Mouse (Mus musculus) kidney, embryonic 16.5 days (tissue): ENCODE data around the gene Il17rb. TPM values are rescaled to one million over a fixed set of nuclear protein-coding genes. Genes with fewer than 3 reads are reported as not detected.

Source experiments
- ATAC-seq: fragments of 200-750 bp; cut with Nextera tagmentation; 2 replicates; pipeline ENCODE4 v1.8.0; 2017; ENCODE audit warnings: moderate TSS enrichment; ENCODE audit not compliant: low FRiP score, low TSS enrichment
- H3K27ac ChIP-seq: fragments of 300-500 bp; sonication (generic); 2 replicates; pipeline ENCODE4 v1.5.1; 2014; ENCODE audit warnings: low read length
- H3K27me3 ChIP-seq: fragments of 300-500 bp; sonication (generic); 2 replicates; pipeline ENCODE4 v1.6.1; 2014; ENCODE audit warnings: low read length, control low read depth, mixed read lengths; ENCODE audit not compliant: insufficient read depth
- H3K36me3 ChIP-seq: fragments of 300-500 bp; sonication (generic); 2 replicates; pipeline ENCODE4 v1.6.1; 2014; ENCODE audit warnings: low read length, control low read depth, mixed read lengths; ENCODE audit not compliant: insufficient read depth
- H3K4me1 ChIP-seq: fragments of 300-500 bp; sonication (generic); 2 replicates; pipeline ENCODE4 v1.6.1; 2014; ENCODE audit warnings: low read length, control low read depth, mixed read lengths; ENCODE audit not compliant: insufficient read depth
- H3K4me2 ChIP-seq: fragments of 300-500 bp; sonication (generic); replicated peaks from 2 replicates; pipeline ENCODE4 v1.6.1; 2014; ENCODE audit warnings: low read depth, low read length
- H3K4me3 ChIP-seq: fragments of 300-500 bp; sonication (generic); 2 replicates; pipeline ENCODE4 v1.5.1; 2014; ENCODE audit warnings: mild to moderate bottlenecking, low read length
- H3K9ac ChIP-seq: fragments of 300-500 bp; sonication (generic); replicated peaks from 2 replicates; pipeline ENCODE4 v1.6.1; 2014; ENCODE audit warnings: low read length
- H3K9me3 ChIP-seq: fragments of 300-500 bp; sonication (generic); 2 replicates; pipeline ENCODE4 v1.6.1; 2016; ENCODE audit warnings: low read length, control low read depth
- WGBS: fragments of 180-500 bp; shearing (Covaris S2); extraction: QIAGEN DNeasy Blood & Tissue Kit; methylation state at CpG from one replicate; pipeline ENCODE4 v1.1.7; 2014; 5-methylcytosine and 5-hydroxymethylcytosine counted together
- polyA plus RNA-seq: library from polyadenylated mRNA; unstranded; fragments of >200 nt; fragmentation: Nextera tagmentation; extraction: Ambion mirVana; gene quantifications from 2 replicates; pipeline ENCODE4 v1.2.1, GENCODE M21; 2015

The Il17rb gene
- 0.79 and 1.0 TPM in 2 replicates for polyA plus RNA-seq

DNA sequence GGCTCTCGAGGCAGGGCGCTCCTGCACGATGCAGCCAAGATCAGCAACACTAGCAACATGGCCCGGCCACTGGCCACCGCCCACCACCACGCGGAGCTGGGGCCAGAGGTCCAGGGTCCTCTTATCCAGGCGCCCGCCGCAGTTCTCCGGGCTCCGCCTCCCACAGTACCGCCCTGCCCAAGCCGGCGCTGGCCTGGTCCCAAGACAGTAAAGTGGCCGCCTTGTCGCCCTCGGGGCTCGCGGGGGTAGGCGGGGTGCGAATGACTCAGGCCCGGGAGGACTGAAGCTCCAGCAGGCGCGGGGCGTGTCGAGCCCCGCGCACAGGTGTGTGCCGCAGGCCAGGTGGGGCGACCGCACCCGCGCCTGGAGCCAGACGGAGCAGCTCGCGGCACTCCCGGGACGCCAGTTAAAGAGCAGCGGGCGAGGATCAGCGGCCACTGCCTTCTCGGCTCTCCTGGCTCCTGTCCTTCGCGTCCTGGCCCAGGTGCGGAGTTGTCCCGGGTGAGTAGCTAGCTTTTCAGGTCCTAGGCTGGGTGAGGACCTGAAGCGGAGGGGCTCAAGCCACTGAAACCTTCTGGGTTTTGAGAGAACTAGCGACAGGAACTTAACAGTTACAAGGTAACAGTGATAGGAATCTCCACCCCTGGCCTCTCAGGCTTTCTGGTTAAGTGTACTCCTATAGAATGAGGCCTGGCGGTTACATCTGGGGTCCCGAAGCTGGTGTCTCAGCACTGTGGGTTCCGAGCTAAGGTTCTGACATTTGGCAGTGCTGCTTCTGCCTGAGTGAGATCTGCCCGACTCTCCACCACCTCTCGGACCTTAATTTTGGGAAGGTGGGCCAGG is at the start of gene Il17rb, which contains the start of gene Chdh:
Gene Il17rb (minus strand): TSS at position 164 of the 843 bp plus-strand sequence.
Gene Chdh (plus strand): TSS at position 291 of the 843 bp plus-strand sequence.
- WGBS, result 8% methylated on average over 51 of the region's 54 CpGs
- peak; percentile 73 for ATAC-seq
- no peaks in the 10 kb centered on the region for H3K9me3 ChIP-seq
- H3K27ac ChIP-seq, result peak within 1 kb of the TSS; percentile 84
- H3K27me3 ChIP-seq, result 0 out of 2 replicates have a peak, but pooled peaks cover 3% of the 10 kb centered on the region
- H3K4me1 ChIP-seq, result peaks cover 8% of the 10 kb centered on the region; the same call in 1 of the 2 replicates
- peak within 1 kb of the TSS; percentile 66 for H3K9ac ChIP-seq
- H3K4me2 ChIP-seq, result peak within 1 kb of the TSS; percentile 85
- peak within 1 kb of the TSS; percentile 50 for H3K4me3 ChIP-seq
- no peaks in the 10 kb centered on the region for H3K36me3 ChIP-seq

GRCm38 (mm10) chr14:30056031-30056766 is 47.5 kb upstream of the Il17rb start:
- H3K4me3 ChIP-seq, result no peak overlapping the region
- no peaks in the 10 kb centered on the region for H3K9me3 ChIP-seq
- H3K27me3 ChIP-seq, result no peaks in the 10 kb centered on the region
- peak; percentile 73; the same call in 1 of the 2 replicates for ATAC-seq
- H3K36me3 ChIP-seq, result no peaks in the 10 kb centered on the region
- no peak overlapping the region for H3K9ac ChIP-seq
- H3K27ac ChIP-seq, result no peak overlapping the region; the same call in 1 of the 2 replicates
- no peak overlapping the region for H3K4me2 ChIP-seq
- WGBS, result 59% methylated on average over 13 of the region's 13 CpGs
- peaks cover 9% of the 10 kb centered on the region for H3K4me1 ChIP-seq

- no peaks in the 10 kb centered on the region for H3K36me3 ChIP-seq
- WGBS, result 65% methylated on average over 7 of the region's 7 CpGs
- H3K4me2 ChIP-seq, result no peak overlapping the region
- no peak overlapping the region for H3K27ac ChIP-seq
- no peak for ATAC-seq
- no peak overlapping the region for H3K9ac ChIP-seq
- H3K9me3 ChIP-seq, result no peaks in the 10 kb centered on the region
- H3K4me1 ChIP-seq, result peaks cover 9% of the 10 kb centered on the region
- H3K4me3 ChIP-seq, result no peak overlapping the region
- H3K27me3 ChIP-seq, result no peaks in the 10 kb centered on the region
These were observed 46.2 kb upstream of the Il17rb start for GRCm38 (mm10) chr14:30054922-30055321.

- no peaks in the 10 kb centered on the region for H3K9me3 ChIP-seq
- 87% methylated on average over 8 of the region's 8 CpGs for WGBS
- no peak overlapping the region for H3K4me2 ChIP-seq
- no peaks in the 10 kb centered on the region for H3K36me3 ChIP-seq
- ATAC-seq, result no peak
- H3K4me3 ChIP-seq, result no peak overlapping the region
- peaks cover 7% of the 10 kb centered on the region for H3K4me1 ChIP-seq
- no peak overlapping the region for H3K9ac ChIP-seq
- no peaks in the 10 kb centered on the region for H3K27me3 ChIP-seq
- no peak overlapping the region for H3K27ac ChIP-seq
These were observed 41.6 kb upstream of the Il17rb start for GRCm38 (mm10) chr14:30050280-30050679.

GRCm38 (mm10) chr14:30048049-30048448 is 39.4 kb upstream of the Il17rb start:
- H3K27ac ChIP-seq, result no peak overlapping the region
- H3K4me1 ChIP-seq, result peaks cover 7% of the 10 kb centered on the region
- no peaks in the 10 kb centered on the region for H3K27me3 ChIP-seq
- H3K4me2 ChIP-seq, result no peak overlapping the region
- H3K4me3 ChIP-seq, result no peak overlapping the region
- 79% methylated on average over 3 of the region's 3 CpGs for WGBS
- H3K9ac ChIP-seq, result no peak overlapping the region
- ATAC-seq, result no peak
- no peaks in the 10 kb centered on the region for H3K36me3 ChIP-seq
- no peaks in the 10 kb centered on the region for H3K9me3 ChIP-seq

GRCm38 (mm10) chr14:30046976-30047375 is 38.3 kb upstream of the Il17rb start:
- Histone ChIP-seq H3K4me3 (no peak overlapping the region), H3K9me3 (no peaks in the 10 kb centered on the region), H3K9ac (no peak overlapping the region), H3K4me2 (no peak overlapping the region), H3K27me3 (no peaks in the 10 kb centered on the region), H3K27ac (no peak overlapping the region), H3K36me3 (no peaks in the 10 kb centered on the region), H3K4me1 (peaks cover 7% of the 10 kb centered on the region)
- WGBS, result 73% methylated on average over 4 of the region's 4 CpGs
- 0 out of 2 replicates have a peak, but pooled peaks have one; percentile 36 for ATAC-seq

GRCm38 (mm10) chr14:30045704-30046220 is 37.1 kb upstream of the Il17rb start:
- Histone ChIP-seq H3K9ac (no peak overlapping the region), H3K9me3 (no peaks in the 10 kb centered on the region), H3K27ac (no peak overlapping the region), H3K4me1 (peaks cover 7% of the 10 kb centered on the region), H3K27me3 (no peaks in the 10 kb centered on the region), H3K4me2 (no peak overlapping the region), H3K36me3 (no peaks in the 10 kb centered on the region), H3K4me3 (no peak overlapping the region)
- WGBS, result 76% methylated on average over 8 of the region's 8 CpGs
- ATAC-seq, result no peak

GRCm38 (mm10) chr14:30045239-30045638 is 36.5 kb upstream of the Il17rb start:
- no peaks in the 10 kb centered on the region for H3K27me3 ChIP-seq
- no peak for ATAC-seq
- H3K9me3 ChIP-seq, result no peaks in the 10 kb centered on the region
- H3K27ac ChIP-seq, result no peak overlapping the region
- no peaks in the 10 kb centered on the region for H3K36me3 ChIP-seq
- H3K4me1 ChIP-seq, result peaks cover 7% of the 10 kb centered on the region
- H3K4me3 ChIP-seq, result no peak overlapping the region
- H3K9ac ChIP-seq, result no peak overlapping the region
- H3K4me2 ChIP-seq, result no peak overlapping the region
- WGBS, result 67% methylated on average over 10 of the region's 10 CpGs

DNA sequence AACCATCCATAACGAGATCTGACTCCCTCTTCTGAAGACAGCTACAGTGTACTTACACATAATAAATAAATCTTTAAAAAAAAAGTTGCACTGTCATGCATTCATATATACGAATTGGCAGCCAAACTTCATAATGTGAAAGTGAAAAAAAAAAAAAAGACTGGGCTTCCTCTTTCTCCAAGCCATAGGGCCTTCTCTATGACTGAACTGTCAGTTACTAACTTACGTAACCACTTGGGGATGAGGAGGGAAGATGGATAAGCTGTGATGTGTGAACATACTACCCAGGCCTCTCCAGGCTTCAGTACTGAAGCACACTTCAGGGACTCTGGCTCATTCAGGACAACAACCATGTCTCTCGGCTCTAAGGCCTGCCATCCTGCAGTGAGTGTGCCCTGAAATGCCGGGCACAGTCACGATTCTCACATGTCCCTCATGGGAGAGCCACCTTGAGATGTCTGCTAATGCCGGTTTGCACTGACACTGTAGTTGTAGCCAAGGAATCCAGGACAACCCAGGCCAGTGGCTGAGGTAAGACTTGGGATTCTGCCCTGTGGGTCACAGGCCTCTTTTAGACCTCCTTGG is 34.8 kb upstream of the Il17rb start:
- no peak for ATAC-seq

More for the DNA sequence above, 34.8 kb upstream of the Il17rb start:
- Histone ChIP-seq H3K36me3 (no peaks in the 10 kb centered on the region), H3K9me3 (no peaks in the 10 kb centered on the region), H3K27me3 (no peaks in the 10 kb centered on the region), H3K4me3 (no peak overlapping the region), H3K27ac (no peak overlapping the region), H3K4me1 (peaks cover 7% of the 10 kb centered on the region), H3K4me2 (no peak overlapping the region), H3K9ac (no peak overlapping the region)
- WGBS, result 83% methylated on average over 7 of the region's 7 CpGs
